Mouse (Mus musculus) adrenal gland, postnatal 4 days (tissue): Measurements from ENCODE around the gene Tpi1. TPM values are rescaled to one million over a fixed set of nuclear protein-coding genes. Genes with fewer than 3 reads are reported as not detected.
"Not testable (repeated sequence)": the region's sequence is repeated elsewhere in the genome, so short reads cannot be mapped to it uniquely, and the experiment has no call there.

ENCODE experiments used
- DNase-seq, 2 experiments: peaks; one replicate each; pipeline ENCODE4 v3.0.0; 2021 to 2022; ENCODE audit warnings: low spot score in 2 of 2, mixed read lengths in 2 of 2
- total RNA-seq, 2 experiments: library from RNA; stranded (reverse); gene quantifications; 2 replicates each; pipeline ENCODE4 v1.2.3; 2021

The Tpi1 gene
- total RNA-seq, 2 experiments from 2014 or later, result 422 to 439 TPM

- not testable (repeated sequence) for DNase-seq
Observed at GRCm38 (mm10) chr6:124810566-124811402, 3.3 kb downstream of the Tpi1 start.

- DNase-seq, result no peak
Observed at GRCm38 (mm10) chr6:124809775-124810538, 4.1 kb downstream of the Tpi1 start.

GRCm38 (mm10) chr6:124809052-124809774, 4.9 kb downstream of the Tpi1 start:
- DNase-seq, result peak; percentile 68 to 70

GRCm38 (mm10) chr6:124808358-124809012, 5.6 kb downstream of the Tpi1 start, which contains the start of gene Spsb2:
Gene Spsb2, plus strand, starts transcription at chr6:124808661.
- DNase-seq, result peak; percentile 55 to 57

GRCm38 (mm10) chr6:124807986-124808357, 6.1 kb downstream of the Tpi1 start:
- DNase-seq, result no peak

- no peak for DNase-seq
Observed at GRCm38 (mm10) chr6:124807366-124807765, 6.7 kb downstream of the Tpi1 start.

GRCm38 (mm10) chr6:124806446-124807140, 7.5 kb downstream of the Tpi1 start:
- no peak for DNase-seq

- DNase-seq, result peak; percentile 81 to 93
Observed at GRCm38 (mm10) chr6:124805341-124806321, 8.5 kb downstream of the Tpi1 start.

GRCm38 (mm10) chr6:124804341-124804740, 9.8 kb downstream of the Tpi1 start:
- no peak for DNase-seq

- not testable (repeated sequence) for DNase-seq
Observed at GRCm38 (mm10) chr6:124803691-124804090, 10.4 kb downstream of the Tpi1 start.

GRCm38 (mm10) chr6:124803061-124803460, 11.0 kb downstream of the Tpi1 start:
- DNase-seq, result no peak

- DNase-seq, result not testable (repeated sequence)
Observed at GRCm38 (mm10) chr6:124802400-124802799, 11.7 kb downstream of the Tpi1 start.

GRCm38 (mm10) chr6:124796200-124796599, 17.9 kb downstream of the Tpi1 start:
- no peak for DNase-seq

- DNase-seq, result no peak
Observed at GRCm38 (mm10) chr6:124795781-124796180, 18.3 kb downstream of the Tpi1 start.

- DNase-seq, result no peak
Observed at GRCm38 (mm10) chr6:124791911-124792310, 22.2 kb downstream of the Tpi1 start.

GRCm38 (mm10) chr6:124790121-124790520, 24.0 kb downstream of the Tpi1 start:
- DNase-seq, result no peak

- DNase-seq, result no peak
Observed at GRCm38 (mm10) chr6:124789519-124789918, 24.6 kb downstream of the Tpi1 start.

GRCm38 (mm10) chr6:124787722-124788121, 26.4 kb downstream of the Tpi1 start:
- DNase-seq, result no peak
